In the genomic region with DNA sequence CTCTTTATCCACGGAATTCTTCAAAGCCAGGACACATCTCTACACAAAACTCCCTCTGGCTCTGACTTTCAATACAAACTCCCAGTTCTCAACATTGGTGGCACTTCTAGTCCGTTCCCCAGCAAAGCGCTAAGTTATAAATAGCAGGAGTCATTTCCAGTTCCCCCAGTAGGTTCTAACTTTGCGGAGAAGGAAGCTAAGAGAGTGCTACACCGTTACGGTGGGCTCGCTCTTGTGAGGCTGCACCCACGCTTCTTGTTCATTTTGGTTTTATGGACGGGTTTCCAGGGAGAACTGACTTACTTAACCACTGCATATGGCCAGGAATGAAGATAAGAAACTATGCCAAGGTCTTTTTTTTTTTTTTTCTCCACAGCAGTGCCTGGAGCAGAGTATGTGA, we compare ENCODE assay signal across 30 mouse cellular contexts.
A peak's percentile ranks its signal among the peaks of the same experiment; 100 is the strongest.
DNase-seq lines count a peak whose midpoint lies in the region; ATAC-seq and TF ChIP-seq lines count a peak whose summit lies in the region.
"Had no signal": no experiment of that assay in that cellular context is flagged by ENCODE, and none has a peak within 500 bp of the region (broad histone marks: within the 10 kb centered on the region; RNA-seq: fewer than 3 reads in every experiment).

No protein-coding gene starts in this region.

- H3K9ac ChIP-seq in heart, embryonic 13.5 days: no peak overlapping the region
- H3K9ac ChIP-seq in heart, embryonic 16.5 days (ENCODE audit: low read length): no peak overlapping the region
- H3K9ac ChIP-seq in CH12.LX (ENCODE audit: insufficient read depth, low read depth): no peak overlapping the region
- H3K9ac ChIP-seq: embryonic facial prominence, embryonic 13.5 days; forebrain, embryonic 12.5 days; forebrain, embryonic 15.5 days; hindbrain, embryonic 13.5 days; intestine, embryonic 15.5 days; kidney, embryonic 15.5 days had no signal

- 52% methylated on average over 9 of the region's 9 CpGs for WGBS in heart, embryonic 13.5 days
- WGBS in heart, embryonic 16.5 days: 46% methylated on average over 9 of the region's 9 CpGs
- WGBS in heart, embryonic 10.5 days: 71% methylated on average over 9 of the region's 9 CpGs

- peaks cover 14% of the 10 kb centered on the region for H3K4me1 ChIP-seq in heart, embryonic 13.5 days
- no peaks in the 10 kb centered on the region; the same call in 1 of the 2 replicates for H3K4me1 ChIP-seq in heart, embryonic 16.5 days (ENCODE audit: control insufficient read depth, insufficient read depth, low read length)
- 0 out of 2 replicates have a peak, but pooled peaks cover 5% of the 10 kb centered on the region for H3K4me1 ChIP-seq in heart, embryonic 10.5 days
- H3K4me1 ChIP-seq in CH12.LX (ENCODE audit: control insufficient read depth in 1 of 2, insufficient read depth in 2 of 2): 0 out of 4 replicates have a peak, but pooled peaks cover 0 to 2% of the 10 kb centered on the region in 2 experiments
- H3K4me1 ChIP-seq: embryonic facial prominence, embryonic 10.5 days; embryonic facial prominence, embryonic 13.5 days; forebrain, embryonic 15.5 days; intestine, embryonic 15.5 days; kidney, embryonic 15.5 days had no signal

- TF ChIP-seq POLR2A in CH12.LX (IDR thresholded peaks at IDR 0.05; ENCODE audit: low read depth, low read length): no peak

- TF ChIP-seq RAD21 in CH12.LX (IDR thresholded peaks at IDR 0.05; ENCODE audit: low read depth, low read length): no peak

- H3K36me3 ChIP-seq in heart, embryonic 13.5 days: no peaks in the 10 kb centered on the region
- H3K36me3 ChIP-seq in heart, embryonic 16.5 days (ENCODE audit: control insufficient read depth, insufficient read depth): no peaks in the 10 kb centered on the region
- no peaks in the 10 kb centered on the region for H3K36me3 ChIP-seq in heart, embryonic 10.5 days
- no peaks in the 10 kb centered on the region for H3K36me3 ChIP-seq in CH12.LX (replicated peaks in 1 of 2; ENCODE audit: control insufficient read depth in 1 of 2, insufficient read depth in 1 of 2, low read length in 1 of 2)
- H3K36me3 ChIP-seq: embryonic facial prominence, embryonic 10.5 days; embryonic facial prominence, embryonic 13.5 days; forebrain, embryonic 12.5 days; forebrain, embryonic 15.5 days; hindbrain, embryonic 10.5 days; hindbrain, embryonic 13.5 days; intestine, embryonic 15.5 days; kidney, embryonic 15.5 days had no signal

- no peaks in the 10 kb centered on the region for H3K79me2 ChIP-seq in CH12.LX (replicated peaks; ENCODE audit: control insufficient read depth, extremely low read depth, insufficient read depth, poor library complexity, severe bottlenecking)

- DNase-seq in heart, adult 11 months: peak; percentile 75
- no peak for DNase-seq in heart, postnatal 4 days
- no peak for DNase-seq in heart, adult 18-20 months
- DNase-seq in heart, embryonic 10.5 days (ENCODE audit: low spot score): no peak
- no peak for DNase-seq in CH12.LX (ENCODE audit: extremely low read depth)
- DNase-seq in layer of hippocampus, postnatal 25 days (ENCODE audit: extremely low spot score in 1 of 2, low spot score in 1 of 2): no peak
- DNase-seq: adrenal gland, adult 2 months; adrenal gland, postnatal 14 days; B cell, adult 2 months; cerebellum, adult 11-12 months; cerebellum, adult 8-10 months; cerebellum, postnatal 10 days; cerebellum, postnatal 36 days; embryo, embryonic 11 days; gastrocnemius, adult 2 months; gastrocnemius, postnatal 14 days; kidney, adult 11 months; kidney, adult 8-10 months had no signal

- H3K27ac ChIP-seq in heart, embryonic 13.5 days (replicated peaks): no peak overlapping the region
- no peak overlapping the region for H3K27ac ChIP-seq in heart, embryonic 16.5 days (ENCODE audit: low read length)
- no peak overlapping the region for H3K27ac ChIP-seq in heart, embryonic 10.5 days
- H3K27ac ChIP-seq in CH12.LX (ENCODE audit: insufficient read depth, low read depth): no peak overlapping the region
- H3K27ac ChIP-seq: embryonic facial prominence, embryonic 10.5 days; embryonic facial prominence, embryonic 13.5 days; forebrain, embryonic 12.5 days; forebrain, embryonic 15.5 days; gastrocnemius, adult 2 months; hindbrain, embryonic 10.5 days; hindbrain, embryonic 13.5 days; intestine, embryonic 15.5 days; kidney, embryonic 15.5 days had no signal

- in situ Hi-C loops in CH12.LX (cut with MboI; ENCODE audit: low pct_ligation_motif_present, low pct_unique_long_range_greater_than_20kb, low sequenced_read_pairs): no loop called here

- TF ChIP-seq EP300 in CH12.LX (IDR thresholded peaks at IDR 0.05; ENCODE audit: low read length): no peak

- TF ChIP-seq CTCF in CH12.LX (conservative IDR thresholded peaks at IDR 0.05 in 1 of 2, IDR thresholded peaks at IDR 0.05 in 1 of 2; ENCODE audit: low read depth in 2 of 2, low read length in 2 of 2): no peak

- H3K9me3 ChIP-seq in heart, embryonic 13.5 days: no peaks in the 10 kb centered on the region
- H3K9me3 ChIP-seq in heart, embryonic 16.5 days (replicated peaks; ENCODE audit: control insufficient read depth, low read length): no peaks in the 10 kb centered on the region
- H3K9me3 ChIP-seq in heart, embryonic 10.5 days: no peaks in the 10 kb centered on the region
- no peaks in the 10 kb centered on the region for H3K9me3 ChIP-seq in CH12.LX (replicated peaks; ENCODE audit: low read length)
- H3K9me3 ChIP-seq: embryonic facial prominence, embryonic 10.5 days; embryonic facial prominence, embryonic 13.5 days; forebrain, embryonic 12.5 days; forebrain, embryonic 15.5 days; hindbrain, embryonic 10.5 days; hindbrain, embryonic 13.5 days; intestine, embryonic 15.5 days; kidney, embryonic 15.5 days had no signal

- no peak for ATAC-seq in heart, embryonic 13.5 days (ENCODE audit: extremely low read depth, insufficient number of reproducible peaks, low FRiP score, low TSS enrichment)
- ATAC-seq in heart, embryonic 16.5 days (replicated peaks; ENCODE audit: extremely low read depth, insufficient read depth, low FRiP score): no peak
- ATAC-seq: forebrain, embryonic 15.5 days; hindbrain, embryonic 16.5 days; intestine, embryonic 15.5 days had no signal

- no peak overlapping the region for H3K4me3 ChIP-seq in heart, embryonic 13.5 days
- no peak overlapping the region for H3K4me3 ChIP-seq in heart, embryonic 16.5 days (ENCODE audit: low read length)
- H3K4me3 ChIP-seq in heart, embryonic 10.5 days: no peak overlapping the region
- H3K4me3 ChIP-seq in CH12.LX (replicated peaks in 1 of 3; ENCODE audit: low read depth in 2 of 3, low read length in 2 of 3, poor library complexity in 1 of 3): no peak overlapping the region
- H3K4me3 ChIP-seq: embryonic facial prominence, embryonic 10.5 days; embryonic facial prominence, embryonic 13.5 days; erythroblast, embryonic 14.5 days; forebrain, embryonic 12.5 days; forebrain, embryonic 15.5 days; gastrocnemius, adult 2 months; hindbrain, embryonic 10.5 days; hindbrain, embryonic 13.5 days; intestine, embryonic 15.5 days; kidney, embryonic 15.5 days had no signal

- dilution Hi-C loops in CH12.LX (cut with MboI; ENCODE audit: extremely low pct_ligation_motif_present, extremely low pct_unique_long_range_greater_than_20kb, low sequenced_read_pairs): no loop called here

- H3K27me3 ChIP-seq in heart, embryonic 13.5 days (replicated peaks): no peaks in the 10 kb centered on the region
- H3K27me3 ChIP-seq in heart, embryonic 16.5 days (ENCODE audit: control insufficient read depth, insufficient read depth, low read length): no peaks in the 10 kb centered on the region
- H3K27me3 ChIP-seq in heart, embryonic 10.5 days (ENCODE audit: insufficient read depth, poor library complexity, severe bottlenecking): no peaks in the 10 kb centered on the region
- no peaks in the 10 kb centered on the region for H3K27me3 ChIP-seq in CH12.LX (replicated peaks)
- H3K27me3 ChIP-seq: embryonic facial prominence, embryonic 13.5 days; forebrain, embryonic 12.5 days; hindbrain, embryonic 13.5 days; intestine, embryonic 15.5 days; kidney, embryonic 15.5 days had no signal

- peak overlapping the region; percentile 45 for H3K4me2 ChIP-seq in heart, embryonic 13.5 days
- peak overlapping the region; percentile 28 for H3K4me2 ChIP-seq in heart, embryonic 16.5 days (ENCODE audit: low read depth, low read length)
- peak overlapping the region; percentile 50; the same call in 1 of the 2 replicates for H3K4me2 ChIP-seq in CH12.LX (ENCODE audit: insufficient read depth, low read depth, poor library complexity, severe bottlenecking)
- H3K4me2 ChIP-seq: embryonic facial prominence, embryonic 13.5 days; forebrain, embryonic 12.5 days; forebrain, embryonic 15.5 days; hindbrain, embryonic 13.5 days; intestine, embryonic 15.5 days; kidney, embryonic 15.5 days had no signal

TF ChIP-seq in CH12.LX, 34 proteins besides CTCF, POLR2A, EP300 and RAD21:
- TF ChIP-seq JUND (conservative IDR thresholded peaks at IDR 0.05; ENCODE audit: low read depth, low read length): no peak
- no peak for TF ChIP-seq TBP (conservative IDR thresholded peaks at IDR 0.05; ENCODE audit: low read depth, low read length)
- no peak for TF ChIP-seq ETS1 (conservative IDR thresholded peaks at IDR 0.05; ENCODE audit: low read depth, low read length)
- no peak for TF ChIP-seq MAFK (IDR thresholded peaks at IDR 0.05; ENCODE audit: insufficient replicate concordance, low read length)
- no peak for TF ChIP-seq SIN3A (IDR thresholded peaks at IDR 0.05; ENCODE audit: low read length)
- no peak for TF ChIP-seq GABPA (IDR thresholded peaks at IDR 0.05; ENCODE audit: insufficient replicate concordance, low read depth, low read length)
- no peak for TF ChIP-seq USF1 (IDR thresholded peaks at IDR 0.05; ENCODE audit: low read depth, low read length)
- no peak for TF ChIP-seq IRF4 (IDR thresholded peaks at IDR 0.05; ENCODE audit: low read depth, low read length)
- no peak for TF ChIP-seq POLR2AphosphoS2 (IDR thresholded peaks at IDR 0.05; ENCODE audit: low read depth, low read length)
- TF ChIP-seq SMC3 (IDR thresholded peaks at IDR 0.05; ENCODE audit: low read depth, low read length): no peak
- TF ChIP-seq ZMIZ1 (IDR thresholded peaks at IDR 0.05; ENCODE audit: low read depth, low read length): no peak
- no peak for TF ChIP-seq MYC (IDR thresholded peaks at IDR 0.05; ENCODE audit: low read depth, low read length)
- no peak for TF ChIP-seq ELF1 (IDR thresholded peaks at IDR 0.05; ENCODE audit: low read depth, low read length)
- TF ChIP-seq RCOR1 (conservative IDR thresholded peaks at IDR 0.05; ENCODE audit: low read depth, low read length): no peak
TF ChIP-seq in CH12.LX: peak in this region for 0.
